Mouse (Mus musculus) forebrain, embryonic 16.5 days (tissue): ENCODE data around the gene Eif4g2. TPM values are rescaled to one million over a fixed set of nuclear protein-coding genes. Genes with fewer than 3 reads are reported as not detected.

Experiments
- polyA plus RNA-seq: library from polyadenylated mRNA; unstranded; fragments of >200 nt; fragmentation: Nextera tagmentation; extraction: Ambion mirVana; gene quantifications from 2 replicates; pipeline ENCODE4 v1.2.1, GENCODE M21; 2015

Eif4g2 gene
- polyA plus RNA-seq, 1 experiment from 2014 or later, result 1,250 TPM

Other genes with a start within 250 kb of the Eif4g2 start
- gene Rnf141, start 238.6 kb downstream of the Eif4g2 start, polyA plus RNA-seq, result 45.6 and 51.0 TPM in 2 replicates
- 5.2 and 8.1 TPM in 2 replicates for gene Lyve1, start 219.8 kb downstream of the Eif4g2 start, polyA plus RNA-seq
- gene Mrvi1, start 100.6 kb downstream of the Eif4g2 start, polyA plus RNA-seq, result 0.60 and 1.3 TPM in 2 replicates
- 87.0 and 93.8 TPM in 2 replicates for gene Ctr9, start 54.1 kb downstream of the Eif4g2 start, polyA plus RNA-seq